Mouse (Mus musculus) kidney, adult 2 months (tissue): ENCODE data around the gene Ggn.
"Not testable (repeated sequence)": the region's sequence is repeated elsewhere in the genome, so short reads cannot be mapped to it uniquely, and the experiment has no call there.

ENCODE experiments used
- CTCF ChIP-seq: fragments of 200-500 bp; conservative IDR thresholded peaks from 2 replicates; pipeline ENCODE4 v1.5.1; 2011; ENCODE audit warnings: low read depth, mild to moderate bottlenecking, control low read depth, low read length, moderate library complexity, mixed read lengths; ENCODE audit not compliant: insufficient read depth, insufficient read length
- POLR2A ChIP-seq: fragments of 200-500 bp; IDR thresholded peaks from one replicate; pipeline ENCODE4 v1.6.1; 2011; ENCODE audit warnings: low read depth, low read length, control low read depth

- TF ChIP-seq POLR2A, CTCF: not testable (repeated sequence)
These were observed 43.0 kb downstream of the Ggn start for GRCm38 (mm10) chr7:29212775-29213560.
